Mouse (Mus musculus) liver, adult 2 months (tissue): ENCODE measurements around the gene Adamtsl3. TPM values are rescaled to one million over a fixed set of nuclear protein-coding genes. Genes with fewer than 3 reads are reported as not detected.

Experiments used
- DNase-seq: peaks from one replicate; pipeline ENCODE4 v3.0.0-alpha.2; 2011; ENCODE audit warnings: low read depth, low spot score; ENCODE audit errors: extremely low read depth
- H3K27ac ChIP-seq: fragments of 200-500 bp; replicated peaks from 2 replicates; pipeline ENCODE4 v1.5.1; 2012; ENCODE audit warnings: low read depth, mild to moderate bottlenecking, control low read depth, inconsistent platforms, low read length; ENCODE audit not compliant: insufficient read depth
- H3K27me3 ChIP-seq: fragments of 200-500 bp; 2 replicates; pipeline ENCODE4 v1.6.1; 2012; ENCODE audit warnings: mild to moderate bottlenecking, moderate library complexity, low read length, inconsistent platforms; ENCODE audit not compliant: control insufficient read depth, insufficient read depth
- H3K36me3 ChIP-seq: fragments of 200-500 bp; 2 replicates; pipeline ENCODE4 v1.6.1; 2012; ENCODE audit warnings: low read length, inconsistent platforms; ENCODE audit not compliant: control insufficient read depth, insufficient read depth
- H3K4me1 ChIP-seq: fragments of 200-500 bp; 2 replicates; pipeline ENCODE4 v1.6.1; 2011; ENCODE audit warnings: low read length; ENCODE audit not compliant: control insufficient read depth, insufficient read depth
- H3K4me3 ChIP-seq: fragments of 200-500 bp; 2 replicates; pipeline ENCODE4 v1.5.1; 2011; ENCODE audit warnings: low read depth, mild to moderate bottlenecking, control low read depth, low read length, moderate library complexity; ENCODE audit not compliant: insufficient read depth
- H3K79me2 ChIP-seq: fragments of 200-500 bp; 2 replicates; pipeline ENCODE4 v1.6.1; 2012; ENCODE audit warnings: inconsistent platforms, mild to moderate bottlenecking, low read length, moderate library complexity; ENCODE audit not compliant: control insufficient read depth, insufficient read depth
- H3K9ac ChIP-seq: fragments of 200-500 bp; 2 replicates; pipeline ENCODE4 v1.6.1; 2012; ENCODE audit warnings: low read depth, mild to moderate bottlenecking, control low read depth, inconsistent platforms, low read length
- CTCF ChIP-seq: fragments of 200-500 bp; IDR thresholded peaks from 2 replicates; pipeline ENCODE4 v1.5.1; 2011; ENCODE audit warnings: low read depth, low read length, control low read depth
- POLR2A ChIP-seq: fragments of 200-500 bp; IDR thresholded peaks from 2 replicates; pipeline ENCODE4 v1.6.1; 2011; ENCODE audit warnings: low read length, control low read depth; ENCODE audit not compliant: insufficient read depth; ENCODE audit errors: extremely low read depth
- WGBS: fragments of 180-500 bp; shearing (Covaris S2); methylation state at CpG from one replicate; pipeline ENCODE4 v1.1.7; 2018; 5-methylcytosine and 5-hydroxymethylcytosine counted together
- polyA plus RNA-seq: library from polyadenylated mRNA; depleted of rRNA; stranded (reverse); fragments of >200 nt; gene quantifications from 2 replicates; pipeline ENCODE4 v1.2.3, GENCODE M21; 2012; rRNA removed
- total RNA-seq: library from RNA; depleted of rRNA; stranded (reverse); fragments of >200 nt; gene quantifications from 2 replicates; pipeline ENCODE4 v1.2.3, GENCODE M21; 2014; rRNA removed

The Adamtsl3 gene
- total and polyA plus RNA-seq, 2 experiments, result 0.09 to 0.11 TPM

DNA sequence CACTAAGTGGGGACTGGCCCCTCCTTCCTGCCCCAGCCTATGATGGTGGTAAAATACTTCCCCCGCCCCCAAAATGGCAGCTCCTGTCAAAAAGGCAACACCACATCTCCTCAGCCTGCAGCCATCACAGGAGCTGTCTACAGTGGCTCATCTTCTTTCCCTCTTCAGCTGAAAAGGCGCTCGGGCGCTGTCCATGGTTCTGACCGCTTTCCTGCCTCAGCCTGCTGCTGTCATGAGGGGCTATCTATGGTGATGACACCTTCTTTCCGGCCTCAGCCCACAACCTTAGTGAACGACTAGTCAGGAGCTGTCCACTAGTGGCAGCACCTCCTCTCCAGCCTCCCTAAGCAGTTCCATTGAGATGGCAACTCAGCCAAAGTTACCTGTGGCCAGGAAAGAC is 289.8 kb downstream of the Adamtsl3 start:
- DNase-seq, result no peak

DNA sequence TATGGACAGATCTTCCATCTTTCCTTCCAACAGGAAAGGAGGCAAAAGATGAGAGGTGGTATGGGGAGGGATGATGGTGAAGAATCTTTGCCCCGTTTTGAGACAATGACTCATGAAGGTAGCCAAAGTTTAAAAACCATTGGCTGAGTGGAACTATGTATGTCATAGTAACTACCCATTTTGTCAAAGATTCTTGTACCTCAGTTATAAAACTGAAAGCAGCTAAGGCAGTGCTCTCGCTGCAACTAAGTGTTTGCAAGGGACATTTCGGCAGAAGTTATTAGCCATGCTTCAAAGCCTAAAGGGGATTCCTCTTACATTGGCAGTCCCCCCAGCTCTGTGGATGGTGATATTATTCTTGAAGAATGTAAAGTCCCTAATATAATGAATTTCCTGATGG is 311.7 kb downstream of the Adamtsl3 start:
- no peak for TF ChIP-seq CTCF
- no peak for TF ChIP-seq POLR2A
- no peak overlapping the region for H3K9ac ChIP-seq
- peaks cover 3% of the 10 kb centered on the region; the same call in 1 of the 2 replicates for H3K79me2 ChIP-seq
- H3K4me3 ChIP-seq, result no peak overlapping the region
- peaks cover 4% of the 10 kb centered on the region; the same call in 1 of the 2 replicates for H3K4me1 ChIP-seq
- no peaks in the 10 kb centered on the region for H3K27me3 ChIP-seq
- peaks cover 6% of the 10 kb centered on the region; the same call in 1 of the 2 replicates for H3K36me3 ChIP-seq
- 86% methylated on average over 3 of the region's 3 CpGs for WGBS
- no peak for DNase-seq
- no peak overlapping the region for H3K27ac ChIP-seq

More for the DNA sequence above, 289.8 kb downstream of the Adamtsl3 start:
- Histone ChIP-seq H3K79me2 (no peaks in the 10 kb centered on the region), H3K4me3 (no peak overlapping the region), H3K36me3 (no peaks in the 10 kb centered on the region), H3K9ac (no peak overlapping the region), H3K27me3 (no peaks in the 10 kb centered on the region), H3K27ac (no peak overlapping the region), H3K4me1 (no peaks in the 10 kb centered on the region)
- WGBS, result 18% methylated on average over 7 of the region's 7 CpGs
- TF ChIP-seq CTCF (no peak), POLR2A (no peak)

DNA sequence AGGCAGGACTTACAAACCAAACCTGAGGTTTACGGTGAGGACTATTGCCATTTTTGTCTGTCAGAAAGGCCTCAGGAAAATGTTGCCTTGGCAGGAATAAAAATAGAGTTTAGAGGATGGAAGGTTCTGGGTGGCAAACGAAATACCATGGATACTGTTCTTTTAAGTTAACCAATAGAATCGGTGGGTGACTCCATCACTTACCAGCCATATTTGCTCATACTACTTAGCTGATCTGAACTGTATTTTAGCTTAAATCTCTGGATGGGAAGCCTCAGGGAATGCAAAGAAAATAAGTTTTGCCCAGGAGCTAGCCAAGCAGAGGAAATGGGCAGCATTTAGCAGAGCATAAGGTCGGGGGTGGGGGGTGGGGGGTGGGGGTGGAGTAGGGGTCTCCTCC is 312.4 kb downstream of the Adamtsl3 start:
- WGBS, result 21% methylated on average over 4 of the region's 4 CpGs
- Histone ChIP-seq H3K27ac (no peak overlapping the region), H3K27me3 (no peaks in the 10 kb centered on the region), H3K4me3 (peak overlapping the region; percentile 69), H3K9ac (no peak overlapping the region), H3K36me3 (peaks cover 7% of the 10 kb centered on the region; the same call in 1 of the 2 replicates), H3K4me1 (peaks cover 4% of the 10 kb centered on the region; the same call in 1 of the 2 replicates), H3K79me2 (peaks cover 3% of the 10 kb centered on the region; the same call in 1 of the 2 replicates)
- no peak for DNase-seq
- no peak for TF ChIP-seq POLR2A
- no peak for TF ChIP-seq CTCF

DNA sequence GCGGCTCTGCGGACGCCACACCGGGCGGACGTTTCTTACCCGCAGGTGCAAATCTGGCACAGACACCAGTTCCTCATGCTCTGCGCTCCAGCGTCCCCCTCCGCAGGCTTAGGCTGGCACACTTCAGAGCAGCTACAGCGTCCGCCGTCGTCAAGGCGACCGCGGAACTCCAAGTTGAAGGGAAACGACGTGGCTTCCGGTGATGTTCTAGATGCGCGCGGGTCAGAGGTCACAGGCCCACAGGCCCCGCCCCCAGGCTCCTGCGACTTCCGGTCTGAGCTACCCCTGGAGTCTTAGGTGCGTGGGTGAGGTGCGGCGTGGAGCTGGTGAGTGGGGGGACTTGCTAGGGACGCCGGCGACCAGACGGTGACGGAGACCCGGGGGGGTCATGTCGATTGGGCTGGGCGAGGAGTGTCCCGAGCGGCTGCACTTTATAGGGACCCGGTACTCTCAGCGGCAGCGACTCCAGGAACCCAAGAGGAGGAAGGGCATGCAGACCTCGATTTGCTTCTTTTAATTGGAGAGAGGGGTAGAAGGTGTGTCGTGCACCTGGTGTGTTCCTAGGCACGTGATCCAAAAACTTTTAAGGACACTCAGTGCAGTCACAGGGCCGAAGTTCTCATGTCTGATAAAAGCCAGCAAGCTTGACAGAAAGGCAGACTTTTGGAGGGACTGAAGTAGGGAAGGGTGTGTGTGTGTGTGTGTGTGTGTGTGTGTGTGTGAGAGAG is 313.0 kb downstream of the Adamtsl3 start, which contains the start of the genes Saxo2 and Efl1:
Gene Saxo2 (minus strand): TSS at position 176 of the 728 bp plus-strand sequence.
Gene Efl1 (plus strand): TSS at position 262 of the 728 bp plus-strand sequence.
- peak within 1 kb of the TSS; percentile 69 for H3K4me3 ChIP-seq
- peaks cover 4% of the 10 kb centered on the region; the same call in 1 of the 2 replicates for H3K4me1 ChIP-seq
- peaks cover 7% of the 10 kb centered on the region; the same call in 1 of the 2 replicates for H3K36me3 ChIP-seq
- H3K27me3 ChIP-seq, result no peaks in the 10 kb centered on the region
- peak within 1 kb of the TSS; percentile 12 for H3K27ac ChIP-seq
- WGBS, result under 1% methylated on average over 46 of the region's 46 CpGs
- H3K79me2 ChIP-seq, result peaks cover 3% of the 10 kb centered on the region; the same call in 1 of the 2 replicates
- no peak for TF ChIP-seq CTCF
- no peak for TF ChIP-seq POLR2A
- peak; percentile 82 for DNase-seq
- peak within 1 kb of the TSS; percentile 71 for H3K9ac ChIP-seq

GRCm38 (mm10) chr7:82649081-82649445 is 313.6 kb downstream of the Adamtsl3 start:
- 11% methylated on average over 6 of the region's 6 CpGs for WGBS
- Histone ChIP-seq H3K9ac (peak overlapping the region; percentile 71), H3K79me2 (peaks cover 3% of the 10 kb centered on the region; the same call in 1 of the 2 replicates), H3K4me1 (peaks cover 4% of the 10 kb centered on the region; the same call in 1 of the 2 replicates), H3K4me3 (peak overlapping the region; percentile 69), H3K36me3 (peaks cover 7% of the 10 kb centered on the region; the same call in 1 of the 2 replicates), H3K27ac (no peak overlapping the region), H3K27me3 (no peaks in the 10 kb centered on the region)
- DNase-seq, result peak; percentile 2
- TF ChIP-seq POLR2A (no peak), CTCF (no peak)

Other genes starting within 250 kb of the Adamtsl3 start
- 0.07 TPM in 1 of 2 replicates, not detected in the other for gene Sh3gl3, start 161.9 kb upstream of the Adamtsl3 start, total RNA-seq
- gene Sh3gl3, start 161.9 kb upstream of the Adamtsl3 start, polyA plus RNA-seq, result not detected in 2 replicates